Mouse (Mus musculus) limb, embryonic 13.5 days (tissue): ENCODE measurements around the gene Egf. TPM values are rescaled to one million over a fixed set of nuclear protein-coding genes. Genes with fewer than 3 reads are reported as not detected.
A peak's percentile ranks its signal among the peaks of the same experiment; 100 is the strongest.

Experiments
- ATAC-seq: fragments of 200-750 bp; cut with Nextera tagmentation; 2 replicates; pipeline ENCODE4 v1.8.0; 2017; ENCODE audit warnings: low read depth, moderate number of reproducible peaks, moderate TSS enrichment; ENCODE audit not compliant: low FRiP score
- H3K27ac ChIP-seq: fragments of 300-500 bp; sonication (generic); 2 replicates; pipeline ENCODE4 v1.5.1; 2015; ENCODE audit warnings: inconsistent platforms, mild to moderate bottlenecking, moderate library complexity
- H3K27me3 ChIP-seq: fragments of 300-500 bp; sonication (generic); 2 replicates; pipeline ENCODE4 v1.6.1; 2015; ENCODE audit warnings: mild to moderate bottlenecking, inconsistent platforms
- H3K36me3 ChIP-seq: fragments of 300-500 bp; sonication (generic); 2 replicates; pipeline ENCODE4 v1.6.1; 2015; ENCODE audit warnings: inconsistent platforms, mild to moderate bottlenecking, moderate library complexity
- H3K4me1 ChIP-seq: fragments of 300-500 bp; sonication (generic); 2 replicates; pipeline ENCODE4 v1.6.1; 2015; ENCODE audit warnings: inconsistent platforms
- H3K4me2 ChIP-seq: fragments of 300-500 bp; sonication (generic); replicated peaks from 2 replicates; pipeline ENCODE4 v1.6.1; 2015; ENCODE audit warnings: inconsistent platforms, mild to moderate bottlenecking, moderate library complexity
- H3K4me3 ChIP-seq: fragments of 300-500 bp; sonication (generic); 2 replicates; pipeline ENCODE4 v1.5.1; 2015; ENCODE audit warnings: moderate library complexity, mild to moderate bottlenecking, inconsistent platforms
- H3K9ac ChIP-seq: fragments of 300-500 bp; sonication (generic); 2 replicates; pipeline ENCODE4 v1.6.1; 2015; ENCODE audit warnings: mild to moderate bottlenecking, inconsistent platforms
- H3K9me3 ChIP-seq: fragments of 300-500 bp; sonication (generic); 2 replicates; pipeline ENCODE4 v1.6.1; 2016; ENCODE audit warnings: inconsistent platforms
- WGBS: fragments of 180-500 bp; shearing (Covaris S2); methylation state at CpG from one replicate; pipeline ENCODE4 v1.1.7; 2015; 5-methylcytosine and 5-hydroxymethylcytosine counted together
- polyA plus RNA-seq: library from polyadenylated mRNA; unstranded; fragments of >200 nt; fragmentation: Nextera tagmentation; extraction: Ambion mirVana; gene quantifications from 2 replicates; pipeline ENCODE4 v1.2.1, GENCODE M21; 2015

Egf gene
- polyA plus RNA-seq, 1 experiment from 2014 or later = 1.8 TPM

DNA sequence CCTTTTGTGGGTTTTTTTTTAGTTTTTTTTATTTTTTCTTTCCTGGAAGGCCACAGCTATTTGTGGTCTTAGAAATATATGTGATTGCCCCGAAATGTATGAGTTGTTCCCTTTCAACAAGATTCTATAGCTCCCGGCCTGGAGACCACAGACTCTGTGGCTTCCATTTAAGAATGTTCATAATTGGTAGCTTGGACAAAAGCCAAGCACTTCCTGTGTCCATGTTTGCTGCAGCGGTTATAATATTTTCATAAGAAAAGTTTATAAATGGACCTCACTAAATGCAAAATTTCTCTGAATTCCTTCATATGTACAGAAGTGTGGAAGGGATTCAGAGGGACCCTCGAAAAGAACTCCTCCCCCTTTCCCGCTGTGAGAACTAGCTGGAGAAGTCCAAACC, 108.3 kb downstream of the Egf start:
- no peaks in the 10 kb centered on the region for H3K9me3 ChIP-seq
- H3K27ac ChIP-seq = no peak overlapping the region
- ATAC-seq = 0 out of 2 replicates have a peak, but pooled peaks have one; percentile 62
- peaks cover 53% of the 10 kb centered on the region for H3K4me1 ChIP-seq
- no peak overlapping the region for H3K4me3 ChIP-seq
- H3K9ac ChIP-seq = no peak overlapping the region
- 53% methylated on average over 5 of the region's 5 CpGs for WGBS
- H3K27me3 ChIP-seq = no peaks in the 10 kb centered on the region
- H3K36me3 ChIP-seq = no peaks in the 10 kb centered on the region
- peak overlapping the region; percentile 19; the same call in 1 of the 2 replicates for H3K4me2 ChIP-seq

DNA sequence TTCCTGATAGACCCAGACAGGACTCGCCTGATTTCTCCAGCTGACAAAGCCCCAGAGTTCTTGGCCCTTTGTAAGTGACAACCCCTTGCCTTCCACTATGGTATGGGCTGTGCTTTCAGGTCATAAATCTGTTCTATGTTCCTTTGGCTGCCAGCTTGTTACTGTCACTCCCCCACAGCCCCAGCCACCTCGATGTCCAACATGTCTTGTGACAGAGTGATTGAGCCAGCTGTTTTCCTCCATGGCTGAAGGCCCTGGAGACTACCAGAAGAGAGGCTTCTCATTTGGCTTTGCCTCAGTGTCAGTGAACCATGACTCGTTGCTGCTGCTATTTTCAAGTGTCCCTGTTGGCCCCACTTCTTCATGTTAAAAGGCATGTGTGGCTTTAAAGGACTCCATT, 109.7 kb downstream of the Egf start:
- no peak overlapping the region for H3K27ac ChIP-seq

DNA sequence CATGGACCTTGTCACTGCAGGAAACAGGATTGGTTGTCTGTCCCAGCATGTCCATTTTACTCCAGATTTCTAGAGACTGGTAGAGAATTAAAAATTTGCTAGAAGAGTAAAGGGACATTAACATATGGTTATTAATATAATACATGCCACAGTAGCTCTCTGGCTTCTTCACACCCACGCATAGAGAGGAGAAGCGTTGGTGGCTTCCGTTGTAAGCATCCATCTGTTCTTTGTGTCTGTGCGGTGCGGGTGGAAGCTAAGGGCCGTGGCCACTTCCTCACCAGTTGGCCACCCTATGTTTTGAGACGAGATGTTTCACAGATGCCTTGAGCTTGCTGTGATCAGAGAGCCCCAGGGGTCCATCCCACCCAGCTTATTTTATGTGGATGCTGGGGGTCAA, 113.5 kb downstream of the Egf start:
- Histone ChIP-seq H3K4me1 (peaks cover 32% of the 10 kb centered on the region), H3K4me2 (no peak overlapping the region), H3K4me3 (no peak overlapping the region), H3K9ac (no peak overlapping the region), H3K36me3 (no peaks in the 10 kb centered on the region), H3K27me3 (no peaks in the 10 kb centered on the region), H3K27ac (peak overlapping the region; percentile 75; the same call in 1 of the 2 replicates), H3K9me3 (no peaks in the 10 kb centered on the region)
- no peak for ATAC-seq
- 91% methylated on average over 7 of the region's 7 CpGs for WGBS

More for the DNA sequence above, 109.7 kb downstream of the Egf start:
- no peak overlapping the region for H3K4me3 ChIP-seq
- H3K9me3 ChIP-seq = no peaks in the 10 kb centered on the region
- no peak overlapping the region for H3K9ac ChIP-seq
- no peak overlapping the region for H3K4me2 ChIP-seq
- WGBS = 45% methylated on average over 3 of the region's 3 CpGs
- ATAC-seq = no peak
- no peaks in the 10 kb centered on the region for H3K36me3 ChIP-seq
- H3K4me1 ChIP-seq = peaks cover 59% of the 10 kb centered on the region
- no peaks in the 10 kb centered on the region for H3K27me3 ChIP-seq

DNA sequence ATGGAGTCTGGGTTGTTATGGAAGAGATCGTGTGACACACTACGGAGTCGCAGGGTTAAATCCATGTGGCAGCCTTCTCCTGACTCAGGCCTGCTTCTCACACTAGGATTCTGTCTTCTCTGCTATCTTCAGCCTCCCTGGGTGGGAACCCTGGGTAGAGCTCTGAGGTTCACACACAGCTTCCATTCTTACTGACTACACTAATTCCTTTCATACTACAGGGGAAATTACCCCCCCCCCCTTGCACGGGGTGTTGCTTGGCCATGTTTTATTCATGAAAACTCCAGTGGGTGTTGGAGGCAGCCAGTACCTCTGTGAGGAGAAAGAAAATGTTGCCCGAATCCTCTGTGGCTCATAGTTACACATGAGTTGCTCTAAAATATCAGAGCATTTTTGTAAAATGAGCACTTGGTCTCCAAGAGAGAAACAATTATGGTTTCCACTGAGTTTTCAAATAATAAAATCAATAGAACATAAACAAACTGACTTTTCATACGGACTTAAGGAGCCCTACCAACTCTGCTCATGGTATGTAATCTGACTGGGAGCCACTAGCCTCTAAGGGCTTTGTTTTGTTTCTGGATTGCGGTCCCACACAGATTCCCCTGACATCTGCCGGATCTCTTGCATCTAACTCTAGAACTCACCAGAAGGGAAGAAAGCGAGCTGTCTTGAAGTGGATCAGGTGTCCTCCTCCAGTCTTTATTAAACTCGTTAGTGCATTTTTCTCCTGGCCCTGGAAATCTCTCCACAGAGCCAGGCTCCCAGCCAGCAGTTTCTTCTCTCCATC, 114.7 kb downstream of the Egf start:
- H3K27me3 ChIP-seq = no peaks in the 10 kb centered on the region

DNA sequence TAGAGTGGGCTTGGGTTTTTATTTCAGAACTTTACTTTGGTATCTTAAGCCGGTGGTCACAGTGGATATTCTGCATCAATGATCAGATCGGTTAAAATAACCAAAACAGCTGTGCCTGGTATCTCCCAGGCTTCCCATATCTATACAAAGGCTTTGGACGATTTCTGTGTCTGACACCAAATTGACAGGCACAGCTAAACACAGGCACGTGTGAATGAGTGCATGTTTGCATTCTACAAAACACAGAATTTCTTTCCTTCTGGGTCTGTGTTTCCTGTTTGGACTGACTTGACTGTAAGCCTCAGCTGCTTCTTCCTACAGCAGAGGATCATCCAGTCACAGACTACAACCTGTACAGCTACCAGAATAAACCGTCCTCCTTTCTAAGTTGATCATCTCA, 115.4 kb downstream of the Egf start:
- no peaks in the 10 kb centered on the region; the same call in 1 of the 2 replicates for H3K36me3 ChIP-seq
- WGBS = 76% methylated on average over 5 of the region's 5 CpGs
- no peak overlapping the region for H3K4me3 ChIP-seq
- no peak overlapping the region for H3K9ac ChIP-seq
- no peaks in the 10 kb centered on the region for H3K9me3 ChIP-seq
- H3K27me3 ChIP-seq = no peaks in the 10 kb centered on the region
- no peak overlapping the region for H3K4me2 ChIP-seq
- no peak for ATAC-seq
- H3K4me1 ChIP-seq = peaks cover 16% of the 10 kb centered on the region
- peak overlapping the region; percentile 75; the same call in 1 of the 2 replicates for H3K27ac ChIP-seq

More for the DNA sequence above, 114.7 kb downstream of the Egf start:
- WGBS = 62% methylated on average over 10 of the region's 10 CpGs
- Histone ChIP-seq H3K27ac (peak overlapping the region; percentile 75), H3K36me3 (no peaks in the 10 kb centered on the region; the same call in 1 of the 2 replicates), H3K4me2 (no peak overlapping the region), H3K4me3 (no peak overlapping the region), H3K4me1 (peaks cover 19% of the 10 kb centered on the region), H3K9me3 (no peaks in the 10 kb centered on the region), H3K9ac (no peak overlapping the region)
- peak; percentile 81; the same call in 1 of the 2 replicates for ATAC-seq

DNA sequence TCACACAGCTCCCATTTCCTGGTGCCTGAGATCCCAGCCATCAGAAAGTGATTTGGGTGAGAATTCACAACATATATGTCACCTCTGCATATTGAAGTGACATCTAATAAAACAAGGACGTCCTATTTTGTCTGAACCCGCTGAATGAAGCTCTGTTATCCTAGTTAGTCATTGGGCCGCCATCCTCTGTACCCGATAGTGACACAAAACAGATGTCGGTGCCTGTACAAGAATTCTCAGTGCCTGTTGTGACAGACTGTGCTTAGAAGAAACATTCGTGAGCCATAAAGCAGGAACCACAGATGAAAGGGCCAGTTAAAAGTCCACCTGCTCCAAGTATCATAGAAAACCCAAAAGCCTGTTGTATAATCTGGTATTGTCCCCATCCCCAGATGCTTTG, 117.7 kb downstream of the Egf start:
- peaks cover 10% of the 10 kb centered on the region for H3K36me3 ChIP-seq
- no peak overlapping the region for H3K27ac ChIP-seq
- no peaks in the 10 kb centered on the region for H3K27me3 ChIP-seq
- H3K9ac ChIP-seq = no peak overlapping the region
- H3K9me3 ChIP-seq = no peaks in the 10 kb centered on the region
- no peak overlapping the region for H3K4me2 ChIP-seq
- no peak for ATAC-seq
- H3K4me3 ChIP-seq = no peak overlapping the region
- peaks cover 16% of the 10 kb centered on the region for H3K4me1 ChIP-seq
- 73% methylated on average over 6 of the region's 6 CpGs for WGBS

DNA sequence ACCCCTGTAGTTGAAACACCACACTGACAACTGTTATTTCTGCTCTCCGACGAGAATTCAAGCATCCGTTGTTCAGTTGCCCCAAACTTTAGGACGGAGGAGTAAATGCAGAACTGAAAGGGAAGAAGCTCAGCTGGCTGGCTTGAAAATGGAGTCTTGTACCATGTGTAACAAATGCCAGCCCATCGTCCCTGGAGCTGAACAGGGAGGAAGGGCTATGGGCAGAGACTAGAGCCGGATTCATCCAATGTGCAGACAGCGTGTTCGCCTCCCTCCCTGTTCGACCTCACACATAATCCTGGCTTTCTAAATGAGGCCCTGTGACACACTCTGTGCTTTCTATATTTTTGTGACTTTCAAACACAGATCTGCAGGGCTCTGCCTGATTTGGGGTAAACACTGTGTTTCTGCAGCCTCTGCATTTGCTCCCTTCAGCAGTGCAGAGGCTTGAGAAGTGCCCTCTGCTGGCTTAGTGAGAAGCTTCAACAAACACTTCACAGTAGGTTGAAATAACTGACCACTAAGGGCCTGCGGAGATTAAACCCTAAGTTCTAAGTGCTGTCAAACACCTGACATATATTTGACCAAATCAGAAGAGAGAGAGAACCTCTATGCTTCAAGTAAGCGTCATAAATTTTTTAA, 120.7 kb downstream of the Egf start:
- Histone ChIP-seq H3K9me3 (no peaks in the 10 kb centered on the region), H3K27ac (no peak overlapping the region), H3K4me2 (no peak overlapping the region), H3K4me3 (no peak overlapping the region), H3K36me3 (peaks cover 28% of the 10 kb centered on the region), H3K27me3 (no peaks in the 10 kb centered on the region), H3K4me1 (no peaks in the 10 kb centered on the region), H3K9ac (no peak overlapping the region)
- WGBS = 84% methylated on average over 11 of the region's 11 CpGs
- no peak for ATAC-seq

DNA sequence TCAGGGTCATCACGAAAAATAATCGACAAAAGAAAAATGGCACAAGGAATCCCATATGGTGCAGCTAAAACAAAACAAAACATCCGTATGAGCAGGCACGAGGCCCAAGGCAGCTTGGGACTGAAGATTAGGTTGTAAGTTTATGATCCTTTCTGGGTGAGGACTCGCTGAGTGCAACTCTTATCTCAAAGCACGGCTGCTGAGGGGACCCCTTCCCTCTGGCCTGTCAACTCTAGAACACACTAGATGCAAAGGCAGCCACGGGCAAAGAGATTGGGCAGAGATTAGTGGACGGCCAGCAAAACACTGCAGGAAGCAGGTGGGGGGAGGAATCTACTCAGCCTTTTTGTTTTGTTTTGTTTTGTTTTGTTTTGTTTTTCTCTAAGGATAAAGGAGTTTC, 121.6 kb downstream of the Egf start:
- WGBS = 80% methylated on average over 8 of the region's 8 CpGs
- Histone ChIP-seq H3K4me1 (no peaks in the 10 kb centered on the region), H3K9me3 (no peaks in the 10 kb centered on the region), H3K27ac (no peak overlapping the region), H3K36me3 (peaks cover 37% of the 10 kb centered on the region), H3K9ac (no peak overlapping the region), H3K27me3 (no peaks in the 10 kb centered on the region), H3K4me3 (no peak overlapping the region), H3K4me2 (no peak overlapping the region)
- no peak for ATAC-seq

DNA sequence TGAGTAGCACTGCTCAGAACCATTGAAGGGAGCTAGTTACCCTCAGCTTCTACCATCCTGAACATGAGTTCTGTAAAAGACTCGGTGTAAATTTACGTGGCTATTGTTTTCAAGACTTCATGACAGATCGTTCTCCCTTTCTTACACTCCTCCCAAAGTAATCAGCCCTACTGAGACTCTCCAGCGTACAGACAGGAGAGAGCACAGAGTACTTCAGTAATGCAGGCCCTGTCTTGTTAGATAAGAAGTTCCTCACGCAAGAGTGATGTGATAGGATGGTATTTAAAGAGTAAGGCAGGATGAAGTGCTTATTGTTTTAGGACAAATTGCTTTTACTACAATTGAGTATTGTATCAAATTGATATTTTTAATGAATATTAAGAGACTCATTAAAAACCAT, 123.3 kb downstream of the Egf start:
- ATAC-seq = no peak
- Histone ChIP-seq H3K4me2 (no peak overlapping the region), H3K9me3 (no peaks in the 10 kb centered on the region), H3K9ac (no peak overlapping the region), H3K27me3 (no peaks in the 10 kb centered on the region), H3K4me3 (no peak overlapping the region), H3K27ac (no peak overlapping the region), H3K4me1 (no peaks in the 10 kb centered on the region), H3K36me3 (peaks cover 40% of the 10 kb centered on the region)
- 94% methylated on average over 5 of the region's 5 CpGs for WGBS

DNA sequence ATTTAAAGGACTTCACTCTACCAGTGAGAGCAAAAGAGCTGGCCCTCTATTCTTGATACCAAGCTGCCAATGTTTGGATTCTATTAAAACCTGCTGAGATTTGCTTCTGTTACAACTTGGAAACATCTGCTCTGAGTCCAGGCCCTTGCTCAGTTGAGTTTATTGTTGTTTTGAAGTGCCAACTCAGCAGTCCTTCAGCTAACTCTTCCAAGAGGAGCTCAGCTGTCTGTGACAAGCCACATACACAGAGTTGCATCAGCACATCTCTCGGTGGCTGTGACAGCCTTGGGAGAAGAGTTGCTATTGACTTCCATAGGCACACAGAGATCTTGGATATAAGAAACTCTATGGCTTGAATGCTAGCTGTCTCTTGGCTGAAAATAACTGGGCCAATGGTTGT, 124.1 kb downstream of the Egf start:
- 88% methylated on average over 1 of the region's 1 CpGs for WGBS
- Histone ChIP-seq H3K9me3 (no peaks in the 10 kb centered on the region), H3K4me2 (no peak overlapping the region), H3K27me3 (no peaks in the 10 kb centered on the region), H3K27ac (no peak overlapping the region), H3K9ac (no peak overlapping the region), H3K36me3 (peaks cover 40% of the 10 kb centered on the region), H3K4me3 (no peak overlapping the region), H3K4me1 (no peaks in the 10 kb centered on the region)
- no peak for ATAC-seq
